Mouse (Mus musculus) erythroblast, embryonic 14.5 days (primary cell): ENCODE results near the gene Usp17la.

ENCODE experiments used
- GATA1 ChIP-seq: IDR thresholded peaks from 2 replicates; pipeline ENCODE4 v1.6.1; 2012; ENCODE audit warnings: low read length, inconsistent platforms, mixed read lengths
- TAL1 ChIP-seq: IDR thresholded peaks from 3 replicates; pipeline ENCODE4 v1.6.1; 2012; ENCODE audit warnings: low read length, inconsistent platforms, mixed read lengths

DNA sequence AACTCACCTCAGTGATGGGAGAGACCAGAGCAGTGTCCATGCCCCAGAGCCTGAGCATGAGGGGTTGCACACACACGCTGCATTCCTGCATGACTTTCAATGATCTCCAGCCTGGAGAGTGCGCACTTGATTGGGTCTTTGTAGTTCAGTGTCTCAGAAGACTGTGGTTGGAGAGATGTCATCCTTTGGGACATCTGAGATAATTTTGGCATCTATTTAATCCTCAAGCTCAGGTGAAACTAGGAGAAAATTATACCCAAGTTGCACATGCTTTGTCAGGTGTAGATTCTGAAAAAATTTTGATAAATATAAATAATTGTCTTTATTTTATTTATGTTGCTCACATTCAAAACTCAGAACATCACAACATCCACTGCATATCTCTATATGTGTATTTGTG, 39.0 kb downstream of the Usp17la start, which contains the start of gene Olfr666:
- TF ChIP-seq GATA1 = no peak
- no peak for TF ChIP-seq TAL1
